Mouse (Mus musculus) C2C12 (cell line): Measurements from ENCODE around the gene Atxn1. TPM values are rescaled to one million over a fixed set of nuclear protein-coding genes. Genes with fewer than 3 reads are reported as not detected.
A peak's percentile ranks its signal among the peaks of the same experiment; 100 is the strongest.

Source experiments
- H3K27me3 ChIP-seq: one replicate; pipeline ENCODE4 v1.6.1; 2011; ENCODE audit not compliant: control insufficient read depth, insufficient read depth, insufficient read length
- H3K36me3 ChIP-seq: one replicate; pipeline ENCODE4 v1.6.1; 2011; ENCODE audit not compliant: control insufficient read depth, insufficient read depth
- H3K4me3 ChIP-seq: one replicate; pipeline ENCODE4 v1.5.1; 2011; ENCODE audit warnings: mild to moderate bottlenecking, control low read depth; ENCODE audit not compliant: poor library complexity, insufficient read depth, severe bottlenecking
- H3K79me2 ChIP-seq: one replicate; pipeline ENCODE4 v1.6.1; 2011; ENCODE audit not compliant: control insufficient read depth, insufficient read depth
- H3K79me3 ChIP-seq: one replicate; pipeline ENCODE4 v1.6.1; 2011; ENCODE audit warnings: low read depth, control low read depth
- H3ac ChIP-seq: one replicate; pipeline ENCODE3; 2011; ENCODE audit warnings: low read depth; ENCODE audit not compliant: control insufficient read depth, insufficient read length
- CEBPB ChIP-seq: IDR thresholded peaks from one replicate; pipeline ENCODE4 v1.6.1; 2011; ENCODE audit warnings: low read depth, mild to moderate bottlenecking, control low read depth, moderate library complexity
- CTCF ChIP-seq: IDR thresholded peaks from one replicate; pipeline ENCODE4 v1.5.1; 2011; ENCODE audit not compliant: control insufficient read depth, insufficient read depth, insufficient read length
- FOSL1 ChIP-seq: IDR thresholded peaks from one replicate; pipeline ENCODE4 v1.8.0; 2011; ENCODE audit warnings: mild to moderate bottlenecking, low read length; ENCODE audit not compliant: poor library complexity, insufficient read depth, severe bottlenecking
- MAX ChIP-seq: IDR thresholded peaks from one replicate; pipeline ENCODE4 v1.6.1; 2011; ENCODE audit warnings: mild to moderate bottlenecking, control low read depth
- MYOD1 ChIP-seq: IDR thresholded peaks from one replicate; pipeline ENCODE4 v1.6.1; 2011; ENCODE audit warnings: low read depth; ENCODE audit not compliant: control insufficient read depth, insufficient read length
- MYOG ChIP-seq: IDR thresholded peaks from one replicate; pipeline ENCODE4 v1.6.1; 2011; ENCODE audit not compliant: control insufficient read depth, insufficient read length; ENCODE audit errors: extremely low read depth
- USF1 ChIP-seq: IDR thresholded peaks from one replicate; pipeline ENCODE4 v1.6.1; 2011; ENCODE audit warnings: low read depth, mild to moderate bottlenecking, control low read depth, moderate library complexity
- polyA plus RNA-seq: library from polyadenylated mRNA; unstranded; fragments of >200 nt; fragmentation: generic; extraction: Trizol; gene quantifications from one replicate; pipeline ENCODE4 v1.2.1, GENCODE M21; 2012; ENCODE audit warnings: missing spikeins

The Atxn1 gene
- polyA plus RNA-seq, 1 experiment, result 3.0 TPM

GRCm38 (mm10) chr13:45867273-45867672 lies 97.5 kb downstream of the Atxn1 start:
- no peak overlapping the region for H3ac ChIP-seq
- TF ChIP-seq CTCF (no peak), MYOG (no peak), MAX (peak; percentile 94), FOSL1 (peak; percentile 92), USF1 (peak; percentile 55), CEBPB (no peak), MYOD1 (peak; percentile 30)
- H3K79me3 ChIP-seq, result peaks cover 5% of the 10 kb centered on the region
- H3K4me3 ChIP-seq, result no peak overlapping the region
- no peaks in the 10 kb centered on the region for H3K27me3 ChIP-seq
- H3K36me3 ChIP-seq, result no peaks in the 10 kb centered on the region
- no peaks in the 10 kb centered on the region for H3K79me2 ChIP-seq

GRCm38 (mm10) chr13:45866615-45867245 lies 98.1 kb downstream of the Atxn1 start:
- Histone ChIP-seq H3ac (no peak overlapping the region), H3K79me2 (no peaks in the 10 kb centered on the region), H3K4me3 (no peak overlapping the region), H3K79me3 (peaks cover 5% of the 10 kb centered on the region), H3K27me3 (no peaks in the 10 kb centered on the region), H3K36me3 (no peaks in the 10 kb centered on the region)
- TF ChIP-seq FOSL1 (no peak), MYOD1 (no peak), MAX (no peak), CEBPB (no peak), CTCF (no peak), MYOG (no peak)

- H3K79me3 ChIP-seq, result peaks cover 7% of the 10 kb centered on the region
- no peaks in the 10 kb centered on the region for H3K79me2 ChIP-seq
- H3K36me3 ChIP-seq, result no peaks in the 10 kb centered on the region
- H3ac ChIP-seq, result no peak overlapping the region
- no peak overlapping the region for H3K4me3 ChIP-seq
- no peaks in the 10 kb centered on the region for H3K27me3 ChIP-seq
- TF ChIP-seq MYOG (no peak), FOSL1 (no peak), MAX (no peak), USF1 (no peak), MYOD1 (no peak), CTCF (no peak), CEBPB (no peak)
Measured at GRCm38 (mm10) chr13:45865620-45866019, 99.2 kb downstream of the Atxn1 start.

- peaks cover 6% of the 10 kb centered on the region for H3K79me2 ChIP-seq
- no peak overlapping the region for H3ac ChIP-seq
- H3K79me3 ChIP-seq, result peaks cover 11% of the 10 kb centered on the region
- TF ChIP-seq USF1, result no peak
- TF ChIP-seq MAX, result no peak
- no peak for TF ChIP-seq CTCF
- no peak for TF ChIP-seq CEBPB
- TF ChIP-seq MYOG, result no peak
- TF ChIP-seq MYOD1, result no peak
- TF ChIP-seq FOSL1, result no peak
- no peaks in the 10 kb centered on the region for H3K27me3 ChIP-seq
- H3K36me3 ChIP-seq, result no peaks in the 10 kb centered on the region
- H3K4me3 ChIP-seq, result no peak overlapping the region
Measured at GRCm38 (mm10) chr13:45863779-45864178, 101.0 kb downstream of the Atxn1 start.

DNA sequence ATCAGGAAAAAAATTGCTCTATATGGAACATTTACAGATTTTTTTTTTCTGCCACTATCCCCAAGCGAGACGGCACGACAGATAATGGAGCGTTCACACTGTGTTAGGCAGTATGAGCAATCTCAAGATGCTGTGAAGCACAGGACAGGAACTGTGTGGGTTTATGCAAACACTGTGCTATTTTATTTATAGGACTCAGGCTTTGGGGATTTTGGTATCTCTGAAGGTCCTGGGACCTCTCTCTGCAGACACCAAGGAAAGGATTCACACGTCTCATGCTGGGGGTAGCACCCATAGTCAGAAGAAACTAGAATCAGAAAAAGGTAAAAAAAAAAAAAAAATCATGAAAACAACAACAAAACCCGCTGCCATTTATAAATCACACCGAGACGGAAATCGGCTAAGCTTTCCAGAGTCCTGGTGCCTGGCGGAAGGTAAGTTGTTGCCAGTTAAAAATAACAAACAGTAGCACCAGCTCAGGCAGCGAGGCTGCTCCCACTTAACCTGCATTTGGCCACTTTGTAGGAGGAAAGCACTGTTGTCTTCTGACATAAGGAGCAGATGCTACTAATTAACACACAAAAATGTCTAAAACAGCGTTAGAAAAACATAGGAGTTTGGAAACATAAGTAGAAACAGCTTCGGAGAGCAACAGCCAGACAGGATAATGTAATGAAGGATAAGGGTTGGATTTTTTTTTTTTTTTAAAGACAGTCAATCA lies 102.8 kb downstream of the Atxn1 start:
- no peaks in the 10 kb centered on the region for H3K36me3 ChIP-seq
- peaks cover 20% of the 10 kb centered on the region for H3K79me2 ChIP-seq
- H3ac ChIP-seq, result no peak overlapping the region
- H3K4me3 ChIP-seq, result no peak overlapping the region
- peaks cover 14% of the 10 kb centered on the region for H3K79me3 ChIP-seq
- TF ChIP-seq FOSL1 (no peak), MAX (no peak), MYOD1 (no peak), CEBPB (no peak), CTCF (no peak), USF1 (no peak), MYOG (no peak)
- no peaks in the 10 kb centered on the region for H3K27me3 ChIP-seq
